Mouse (Mus musculus) ZHBTc4 (cell line): ENCODE measurements around the gene Dnal1.

Experiments used
- DNase-seq: peaks from one replicate; pipeline ENCODE4 v3.0.0-alpha.2; 2011; ENCODE audit warnings: low read depth, low spot score

The Dnal1 gene

DNA sequence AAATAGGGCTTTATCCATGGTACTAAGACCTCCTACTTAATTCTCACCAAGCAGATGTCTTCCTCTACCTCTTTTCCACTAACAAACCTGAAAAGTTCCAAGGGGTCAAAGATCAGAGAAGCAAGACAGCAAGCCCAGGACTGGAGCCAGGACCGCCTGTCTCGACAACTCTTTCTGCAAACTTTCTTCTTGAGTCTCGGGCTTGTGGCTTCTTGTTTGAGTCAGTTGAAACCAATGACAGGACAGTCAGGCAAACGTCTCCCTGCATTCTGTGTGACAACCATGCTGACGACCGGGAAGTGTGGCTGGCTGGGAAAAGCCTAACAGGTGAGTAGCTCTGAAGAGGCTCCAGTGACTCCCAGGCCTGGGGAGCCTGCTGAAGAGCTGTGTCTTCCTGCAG, 71.4 kb downstream of the Dnal1 start:
- no peak for DNase-seq

DNA sequence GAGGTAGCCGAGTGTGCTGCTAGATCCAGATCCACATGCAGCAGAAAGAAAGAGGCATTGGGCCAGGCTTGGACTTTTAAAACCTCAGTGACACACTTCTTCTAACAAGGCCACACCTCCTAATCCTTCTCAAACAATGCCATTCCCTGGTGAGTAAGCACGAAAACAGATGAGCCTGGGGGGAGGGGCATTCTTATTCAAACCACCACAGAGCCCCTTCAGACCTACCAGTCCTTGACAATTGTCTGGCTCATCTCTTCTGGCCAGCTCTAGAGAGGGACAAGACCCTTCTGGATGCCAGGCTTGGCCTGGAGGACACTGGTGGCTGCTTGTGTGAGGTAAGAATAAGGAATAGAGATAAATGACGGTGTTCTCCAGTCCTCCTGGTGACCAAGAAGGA, 72.4 kb downstream of the Dnal1 start:
- DNase-seq, result peak; percentile 77

GRCm38 (mm10) chr12:84186950-84187349, 72.8 kb downstream of the Dnal1 start:
- no peak for DNase-seq

DNA sequence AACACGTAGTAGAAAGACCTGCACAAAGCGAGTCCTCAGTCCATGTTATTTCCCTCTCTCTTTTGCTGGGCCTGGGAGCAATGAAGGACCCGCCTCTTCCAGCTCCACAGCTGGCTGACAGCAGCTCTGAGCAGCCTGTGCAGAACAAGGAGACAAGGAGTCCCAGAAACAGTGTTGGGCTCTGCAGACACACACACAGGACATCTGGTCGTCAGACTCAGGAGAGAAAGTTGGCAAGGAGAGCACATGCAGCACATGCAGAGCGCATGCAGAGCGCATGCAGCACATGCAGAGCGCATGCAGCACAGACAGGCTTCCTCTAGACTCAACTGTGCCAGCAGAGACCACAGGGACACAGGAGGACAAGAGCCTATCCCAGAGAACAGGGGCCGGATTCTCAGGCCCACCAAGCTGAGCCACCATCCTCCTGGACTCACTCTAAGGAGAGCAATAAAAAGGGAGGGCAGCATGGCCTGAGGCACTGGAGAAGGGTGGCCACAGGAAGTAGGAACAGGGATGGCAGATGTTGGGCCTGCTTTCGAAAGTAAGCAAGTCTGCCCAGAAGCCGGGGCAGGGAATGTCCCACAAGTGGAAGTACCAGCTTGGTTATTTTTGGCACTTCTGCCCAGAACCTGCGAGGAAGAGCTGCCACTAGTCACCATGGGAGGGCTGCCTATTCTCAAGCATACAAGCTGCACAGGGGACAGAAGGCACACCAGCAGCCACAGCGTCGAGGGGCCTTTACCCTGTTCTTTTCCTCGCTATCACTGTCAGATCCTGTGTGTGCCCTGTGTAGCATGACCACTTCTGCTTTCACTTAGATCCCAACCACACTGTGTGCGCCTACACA, 73.8 kb downstream of the Dnal1 start:
- no peak for DNase-seq

DNA sequence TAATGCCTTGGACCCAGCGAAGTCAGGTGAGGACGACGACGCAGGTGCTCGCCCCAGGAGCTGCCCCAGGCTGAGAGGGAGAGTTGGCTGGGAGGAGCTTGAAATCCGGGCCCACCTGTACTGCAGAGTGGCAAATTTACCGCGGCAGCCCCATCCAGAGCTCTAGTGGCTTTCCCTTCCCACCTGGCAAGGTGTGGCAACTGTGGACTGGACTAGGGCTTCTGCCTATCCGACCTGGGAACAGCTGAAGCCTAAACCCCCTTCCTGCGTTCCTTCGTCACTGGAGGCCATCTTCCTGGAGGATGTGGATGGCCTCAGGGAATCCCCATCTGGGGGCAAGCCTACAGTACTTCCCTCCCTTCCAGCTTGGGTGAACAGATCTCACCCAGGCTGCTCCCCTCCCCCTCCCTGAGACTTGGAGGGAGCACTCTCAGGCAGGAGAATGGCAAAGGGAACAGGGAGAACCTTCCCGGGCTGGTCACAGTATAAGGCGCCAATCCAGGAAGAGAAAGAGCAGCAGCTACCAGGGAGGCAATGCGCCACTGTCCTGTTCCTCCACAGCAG, 74.8 kb downstream of the Dnal1 start:
- DNase-seq, result no peak

GRCm38 (mm10) chr12:84190151-84190820, 76.1 kb downstream of the Dnal1 start:
- peak; percentile 91 for DNase-seq

DNA sequence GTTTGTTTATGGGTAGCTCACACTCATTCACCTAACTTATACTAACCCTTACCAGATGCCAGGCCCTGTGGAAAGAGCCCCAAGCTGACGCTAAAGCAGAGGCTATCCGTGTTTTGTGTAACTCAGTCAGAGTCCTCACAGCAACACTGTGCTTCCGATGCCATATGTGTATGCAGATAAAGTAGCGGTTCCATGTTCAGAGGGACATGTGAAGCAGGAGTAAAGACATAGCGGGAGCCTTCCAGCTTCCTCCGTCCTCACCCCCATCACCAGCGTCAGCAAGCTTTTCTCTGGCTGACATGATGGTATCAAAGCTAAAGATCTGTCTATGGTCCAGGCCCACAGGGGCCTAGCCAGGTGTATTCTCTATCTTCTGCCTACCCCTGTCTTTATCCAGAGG, 77.0 kb downstream of the Dnal1 start:
- no peak for DNase-seq

- no peak for DNase-seq
Measured at GRCm38 (mm10) chr12:84191770-84192169, 77.6 kb downstream of the Dnal1 start.

DNA sequence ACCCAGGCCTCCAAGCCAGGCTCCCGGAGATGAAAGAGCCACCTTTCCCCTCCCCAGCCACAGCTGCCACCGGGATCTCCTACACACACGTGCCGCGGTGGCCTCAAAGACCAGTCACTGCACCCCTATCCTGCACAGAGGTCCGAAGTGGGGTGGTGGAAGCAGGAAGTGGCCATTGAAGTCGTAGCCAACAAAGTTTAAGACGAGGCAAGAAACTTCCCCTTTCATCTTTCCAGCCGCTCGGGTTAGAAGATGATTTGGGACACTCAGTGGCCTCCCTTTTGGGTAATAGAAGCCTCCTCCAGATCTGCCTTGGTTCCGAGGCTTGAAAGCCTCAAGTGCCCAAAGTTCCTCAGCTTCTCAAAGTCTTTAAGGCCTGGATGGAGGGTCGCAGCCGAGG, 78.1 kb downstream of the Dnal1 start:
- DNase-seq, result no peak

DNA sequence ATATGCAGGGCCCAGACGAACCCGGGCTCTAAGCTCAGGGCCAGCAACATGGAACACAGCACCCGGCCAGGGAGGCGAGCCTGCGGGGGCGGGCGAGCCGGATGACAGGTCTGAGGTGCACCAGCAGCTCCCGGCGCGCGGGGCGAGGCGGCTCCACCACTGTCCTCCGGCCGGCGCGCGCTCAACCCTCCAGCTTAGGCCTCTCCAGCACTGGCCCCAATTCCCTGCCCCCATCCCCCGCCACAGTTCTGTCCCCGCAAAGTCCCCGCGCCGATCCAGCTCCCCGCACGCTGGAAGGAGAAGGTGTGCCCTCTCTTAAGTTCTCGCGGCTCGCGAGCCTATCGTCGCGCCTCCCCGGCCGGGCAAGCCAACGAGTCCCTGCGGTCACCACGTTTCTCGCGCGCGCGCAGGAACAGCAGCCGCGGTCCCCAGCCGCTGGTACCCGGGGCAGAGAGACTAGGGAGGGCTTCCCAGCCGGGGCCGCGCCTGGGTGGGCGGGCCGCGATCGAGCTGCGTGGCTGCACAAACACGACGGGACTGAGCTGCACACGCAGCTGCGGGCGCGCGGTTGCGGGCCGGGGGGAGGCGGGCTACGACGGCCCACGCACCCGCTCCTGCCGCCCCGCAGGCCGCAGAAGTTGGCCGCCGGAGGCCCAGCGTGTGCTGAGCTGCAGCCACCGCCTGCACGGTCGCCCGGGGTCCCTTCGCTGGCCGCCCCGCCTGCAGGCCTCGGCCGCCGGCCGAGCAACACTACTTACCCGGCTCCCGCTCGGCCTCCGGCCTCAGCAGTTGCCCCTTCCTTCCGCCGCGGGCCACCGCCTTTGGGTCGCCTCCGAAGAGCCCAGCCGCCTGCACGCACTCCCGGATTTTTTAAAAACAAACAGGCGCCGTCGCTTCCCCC, 78.8 kb downstream of the Dnal1 start:
- DNase-seq, result peak; percentile 78

- DNase-seq, result peak; percentile 96
Measured at GRCm38 (mm10) chr12:84193642-84194399, 79.7 kb downstream of the Dnal1 start.

- no peak for DNase-seq
Measured at GRCm38 (mm10) chr12:84194400-84195109, 80.4 kb downstream of the Dnal1 start.

DNA sequence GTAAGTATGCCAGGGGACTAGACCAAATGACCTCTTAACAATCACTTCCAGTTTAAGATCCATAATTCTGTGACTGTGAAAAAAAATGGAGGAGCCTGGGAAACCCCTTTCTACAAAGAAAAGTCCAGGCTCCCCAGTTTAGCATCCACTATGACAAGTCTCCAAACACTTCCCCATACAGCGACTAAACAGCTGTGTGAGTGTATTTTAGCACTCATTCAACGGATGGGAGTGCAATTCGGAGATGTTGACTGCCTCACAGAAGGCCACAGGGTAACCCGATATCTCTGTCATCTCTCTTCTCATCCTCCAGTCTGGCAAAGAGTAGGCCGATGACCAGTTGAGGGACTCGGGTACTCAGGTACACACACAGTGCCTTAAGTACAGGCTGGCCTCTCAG, 81.0 kb downstream of the Dnal1 start:
- no peak for DNase-seq
